Comparison of ENCODE assay signal across 8 mouse cellular contexts in genomic region chr8:94838600-94838999, GRCm38 (mm10). TPM values are rescaled to one million over a fixed set of nuclear protein-coding genes. Genes with fewer than 3 reads are reported as not detected.
A peak's percentile ranks its signal among the peaks of the same experiment; 100 is the strongest.
DNase-seq lines count a peak whose midpoint lies in the region; ATAC-seq and TF ChIP-seq lines count a peak whose summit lies in the region.

No protein-coding gene starts in this region.

- no peak for TF ChIP-seq CTCF in testis, adult 2 months (IDR thresholded peaks at IDR 0.05; ENCODE audit: control insufficient read depth, insufficient read depth, insufficient replicate concordance, low read depth, low read length)
- TF ChIP-seq CTCF in layer of hippocampus, adult 2 months (conservative IDR thresholded peaks at IDR 0.05) = no peak
- TF ChIP-seq CTCF in lung, postnatal 0 days (IDR thresholded peaks at IDR 0.05) = 0 out of 2 replicates have a peak, but pooled peaks have one; percentile 0

- no peak for TF ChIP-seq EP300 in lung, postnatal 0 days (IDR thresholded peaks at IDR 0.05)

- peak overlapping the region; percentile 88 for H3K27ac ChIP-seq in testis, adult 2 months (ENCODE audit: control insufficient read depth, insufficient read depth, low read depth, low read length)
- peak overlapping the region; percentile 93 for H3K27ac ChIP-seq in forebrain, embryonic 16.5 days (ENCODE audit: low read length)
- H3K27ac ChIP-seq in layer of hippocampus, adult 2 months = peak overlapping the region; percentile 91
- peak overlapping the region; percentile 95 for H3K27ac ChIP-seq in lung, postnatal 0 days (ENCODE audit: low read length)

- TF ChIP-seq POLR2A in testis, adult 2 months (IDR thresholded peaks at IDR 0.05; ENCODE audit: control insufficient read depth, low read depth, low read length) = no peak; the same call in 1 of the 2 replicates

- no peaks in the 10 kb centered on the region for H3K36me3 ChIP-seq in testis, adult 2 months (ENCODE audit: control insufficient read depth, insufficient read depth, low read length)
- no peaks in the 10 kb centered on the region for H3K36me3 ChIP-seq in forebrain, embryonic 16.5 days (ENCODE audit: control insufficient read depth, insufficient read depth)
- no peaks in the 10 kb centered on the region for H3K36me3 ChIP-seq in lung, postnatal 0 days (ENCODE audit: insufficient read depth, low read length)

- no peaks in the 10 kb centered on the region for H3K9me3 ChIP-seq in forebrain, embryonic 16.5 days (ENCODE audit: control insufficient read depth, low read length)
- no peaks in the 10 kb centered on the region for H3K9me3 ChIP-seq in lung, postnatal 0 days (ENCODE audit: low read length)

- intact Hi-C loops in heart, postnatal 25 days (cut with DNase I) = no loop called here

- peak overlapping the region; percentile 59 for H3K4me2 ChIP-seq in forebrain, embryonic 16.5 days (ENCODE audit: low read length)
- H3K4me2 ChIP-seq in lung, postnatal 0 days (replicated peaks; ENCODE audit: low read depth, low read length) = peak overlapping the region; percentile 88

- DNase-seq in testis, postnatal 14 days (ENCODE audit: low spot score) = no peak
- DNase-seq in cerebellum, adult 11-12 months = peak; percentile 84
- peak; percentile 63 for DNase-seq in heart, postnatal 25 days (ENCODE audit: low spot score)
- peak; percentile 63 to 64 for DNase-seq in layer of hippocampus, adult 2 months (ENCODE audit: low spot score in 2 of 2)
- DNase-seq in lung, postnatal 0 days (ENCODE audit: low spot score) = peak; percentile 82
- peak; percentile 81 to 87 for DNase-seq in right cerebral cortex, postnatal 10 days (ENCODE audit: low spot score in 2 of 2)

- under 1% methylated on average over 24 of the region's 24 CpGs for WGBS in forebrain, embryonic 16.5 days
- WGBS in lung, postnatal 0 days = under 1% methylated on average over 24 of the region's 24 CpGs

- H3K4me3 ChIP-seq in testis, adult 2 months (ENCODE audit: control insufficient read depth, low read depth, low read length) = peak overlapping the region; percentile 94
- H3K4me3 ChIP-seq in forebrain, embryonic 16.5 days (replicated peaks; ENCODE audit: low read length) = peak overlapping the region; percentile 87
- H3K4me3 ChIP-seq in layer of hippocampus, adult 2 months = peak overlapping the region; percentile 96
- peak overlapping the region; percentile 91 for H3K4me3 ChIP-seq in lung, postnatal 0 days (ENCODE audit: low read depth, low read length)

- H3K4me1 ChIP-seq in testis, adult 2 months (ENCODE audit: control insufficient read depth, insufficient read depth, low read length) = peaks cover 4% of the 10 kb centered on the region
- peaks cover 16% of the 10 kb centered on the region for H3K4me1 ChIP-seq in forebrain, embryonic 16.5 days (replicated peaks; ENCODE audit: control insufficient read depth, insufficient read depth, low read length)
- peaks cover 5% of the 10 kb centered on the region; the same call in 1 of the 2 replicates for H3K4me1 ChIP-seq in lung, postnatal 0 days (ENCODE audit: insufficient read depth, low read depth, low read length)

- peak overlapping the region; percentile 97 for H3K9ac ChIP-seq in forebrain, embryonic 16.5 days (replicated peaks; ENCODE audit: low read depth, low read length)
- H3K9ac ChIP-seq in lung, postnatal 0 days (replicated peaks; ENCODE audit: low read depth) = peak overlapping the region; percentile 91

- no peaks in the 10 kb centered on the region for H3K27me3 ChIP-seq in testis, adult 2 months (ENCODE audit: control insufficient read depth, insufficient read depth, low read length)
- H3K27me3 ChIP-seq in forebrain, embryonic 16.5 days (replicated peaks; ENCODE audit: control insufficient read depth, insufficient read depth, low read length) = no peaks in the 10 kb centered on the region
- no peaks in the 10 kb centered on the region for H3K27me3 ChIP-seq in lung, postnatal 0 days (replicated peaks; ENCODE audit: insufficient read depth, low read length)

- ATAC-seq in forebrain, embryonic 16.5 days = peak; percentile 49
- ATAC-seq in lung, postnatal 0 days = peak; percentile 65

RNA-seq across cellular contexts. Expression of gene Ciapin1, which starts 0.4 kb away (rescaled TPM):
- polyA plus RNA-seq in testis, adult 2 months (2012; rRNA removed) = 58.3 and 77.3 TPM in 2 replicates
- 119 and 148 TPM in 2 replicates for polyA plus RNA-seq in forebrain, embryonic 16.5 days (2015; fragmentation: Nextera tagmentation; extraction: Ambion mirVana)
- total RNA-seq in heart, postnatal 25 days (2021) = 10 to 100 TPM; 73.7 to 80.1 TPM
- total RNA-seq in layer of hippocampus, adult 2 months (2021) = 10 to 100 TPM; 60.9 to 67.2 TPM
- 66.7 and 74.5 TPM in 2 replicates for polyA plus RNA-seq in lung, postnatal 0 days (2015; fragmentation: Nextera tagmentation; extraction: Ambion mirVana)

RNA-seq across cellular contexts. Expression of gene Coq9, which starts 0.5 kb away (rescaled TPM):
- polyA plus RNA-seq in testis, adult 2 months (2012; rRNA removed) = 52.1 and 74.1 TPM in 2 replicates
- polyA plus RNA-seq in forebrain, embryonic 16.5 days (2015; fragmentation: Nextera tagmentation; extraction: Ambion mirVana) = 56.8 and 60.7 TPM in 2 replicates
- 100 to 1,000 TPM; 542 TPM for total RNA-seq in heart, postnatal 25 days (2021)
- total RNA-seq in layer of hippocampus, adult 2 months (2021) = 10 to 100 TPM; 78.2 to 83.7 TPM
- polyA plus RNA-seq in lung, postnatal 0 days (2015; fragmentation: Nextera tagmentation; extraction: Ambion mirVana) = 47.1 and 51.4 TPM in 2 replicates

RNA-seq across cellular contexts. Expression of gene Polr2c, which starts 18.6 kb away (rescaled TPM):
- 54.8 and 58.9 TPM in 2 replicates for polyA plus RNA-seq in testis, adult 2 months (2012; rRNA removed)
- 150 and 153 TPM in 2 replicates for polyA plus RNA-seq in forebrain, embryonic 16.5 days (2015; fragmentation: Nextera tagmentation; extraction: Ambion mirVana)
- 10 to 100 TPM; 57.5 to 64.3 TPM for total RNA-seq in heart, postnatal 25 days (2021)
- 10 to 100 TPM; 69.1 to 71.4 TPM for total RNA-seq in layer of hippocampus, adult 2 months (2021)
- polyA plus RNA-seq in lung, postnatal 0 days (2015; fragmentation: Nextera tagmentation; extraction: Ambion mirVana) = 98.4 and 103 TPM in 2 replicates

RNA-seq across cellular contexts. Expression of gene Ccl17, which starts 28.3 kb away (rescaled TPM):
- 2.0 and 2.7 TPM in 2 replicates for polyA plus RNA-seq in testis, adult 2 months (2012; rRNA removed)
- polyA plus RNA-seq in forebrain, embryonic 16.5 days (2015; fragmentation: Nextera tagmentation; extraction: Ambion mirVana) = 0.77 TPM in 1 of 2 replicates, not detected in the other
- total RNA-seq in heart, postnatal 25 days (2021) = not detected
- 1 to 10 TPM; 3.4 to 6.0 TPM for total RNA-seq in layer of hippocampus, adult 2 months (2021)
- 5.7 and 9.1 TPM in 2 replicates for polyA plus RNA-seq in lung, postnatal 0 days (2015; fragmentation: Nextera tagmentation; extraction: Ambion mirVana)

RNA-seq across cellular contexts. Expression of gene Dok4, which starts 37.5 kb away (rescaled TPM):
- 1.5 and 1.6 TPM in 2 replicates for polyA plus RNA-seq in testis, adult 2 months (2012; rRNA removed)
- polyA plus RNA-seq in forebrain, embryonic 16.5 days (2015; fragmentation: Nextera tagmentation; extraction: Ambion mirVana) = 75.3 and 81.4 TPM in 2 replicates
- total RNA-seq in heart, postnatal 25 days (2021) = 10 to 100 TPM; 17.5 to 21.4 TPM
- total RNA-seq in layer of hippocampus, adult 2 months (2021) = 10 to 100 TPM; 24.1 to 26.4 TPM
- 42.7 and 47.5 TPM in 2 replicates for polyA plus RNA-seq in lung, postnatal 0 days (2015; fragmentation: Nextera tagmentation; extraction: Ambion mirVana)
